Mouse (Mus musculus) kidney, adult 8-10 months (tissue): ENCODE measurements at regions not wholly inside any gene's neighbourhood (a gene's known extent, or its start where the extent isn't known, plus 50 kb on each side); places are given as distances from the start of the nearest gene placed in this dataset.

Source experiments
- DNase-seq, 2 experiments: peaks; one replicate each; pipeline ENCODE4 v3.0.0; 2022

DNA sequence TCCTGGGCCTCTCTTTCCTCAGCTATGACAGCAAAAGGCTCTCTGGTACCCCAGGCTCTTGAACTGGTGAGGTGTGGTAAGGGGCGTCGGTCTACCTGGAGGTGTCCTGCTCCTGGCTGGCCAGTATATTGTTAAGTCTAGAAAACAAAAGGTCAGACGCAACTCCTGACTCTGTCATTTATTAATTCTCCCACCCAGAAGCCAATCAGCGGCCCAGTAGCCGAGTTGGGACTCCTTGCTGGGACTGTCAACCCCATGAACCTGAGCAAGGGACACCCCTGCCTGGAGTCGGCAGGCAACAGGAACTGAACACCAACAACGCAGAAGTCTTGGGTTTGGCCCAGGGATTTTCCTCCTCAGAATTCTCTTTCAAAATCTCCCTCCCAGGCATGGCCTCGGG lies 71.1 kb upstream of the Tle3 start:
- no peak for DNase-seq

DNA sequence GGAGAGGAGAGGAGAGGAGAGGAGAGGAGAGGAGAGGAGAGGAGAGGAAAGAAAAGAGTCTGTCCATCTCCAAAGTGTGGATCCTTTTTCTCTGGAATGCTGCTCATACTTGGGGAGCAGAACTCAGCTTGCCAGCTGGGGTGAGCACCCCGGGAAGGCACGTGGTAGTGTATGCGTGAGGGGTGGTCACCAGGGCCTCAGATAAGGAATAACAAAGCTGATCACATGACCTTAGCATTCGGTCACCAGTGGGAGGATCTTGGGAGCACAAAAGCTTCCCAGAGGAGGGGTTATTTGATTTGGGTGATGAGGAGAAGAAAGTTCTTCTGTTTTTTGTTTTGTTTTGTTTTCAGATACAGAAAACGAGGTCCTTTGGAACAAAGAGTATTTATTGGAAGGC lies 69.4 kb upstream of the Tle3 start:
- no peak for DNase-seq

DNA sequence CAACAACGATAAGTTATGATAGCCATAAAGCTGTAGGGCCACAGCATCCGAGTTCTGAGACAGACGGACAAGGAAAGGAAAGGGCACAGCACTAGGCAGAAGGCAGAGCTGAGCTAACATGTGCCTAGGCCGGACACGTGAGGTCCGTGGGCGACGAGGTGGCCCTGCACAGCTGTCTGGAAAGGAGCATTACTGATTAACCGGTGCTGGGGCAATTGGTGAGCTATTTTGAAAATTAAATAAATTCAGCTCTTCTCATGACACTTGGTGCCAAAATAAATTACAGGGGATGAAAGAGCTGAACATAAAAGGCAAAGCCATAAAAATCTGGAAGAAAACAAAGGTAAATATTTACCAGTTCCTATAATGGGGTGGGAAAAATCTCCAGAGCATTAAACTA lies 65.9 kb upstream of the Tle3 start:
- DNase-seq: peak; percentile 90 to 93

DNA sequence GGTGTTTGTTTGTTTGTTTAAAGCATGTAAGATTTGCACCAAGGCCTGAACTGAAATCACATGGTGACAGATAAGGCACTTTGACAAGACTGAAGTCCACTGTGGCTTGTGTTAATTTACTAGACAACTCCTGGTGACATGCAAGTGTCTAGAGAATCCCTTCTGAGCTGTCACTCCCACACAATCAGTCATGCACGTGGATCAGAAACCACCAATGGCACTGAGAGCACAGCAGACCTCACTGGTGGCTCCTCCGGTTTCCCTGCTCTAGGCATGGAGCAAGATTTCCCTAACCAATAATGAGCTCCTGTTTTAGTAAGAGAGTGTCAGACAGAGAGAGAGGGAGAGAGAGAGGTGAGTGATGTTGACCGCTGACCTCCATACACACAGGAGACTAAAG lies 63.1 kb upstream of the Tle3 start:
- DNase-seq: no peak

DNA sequence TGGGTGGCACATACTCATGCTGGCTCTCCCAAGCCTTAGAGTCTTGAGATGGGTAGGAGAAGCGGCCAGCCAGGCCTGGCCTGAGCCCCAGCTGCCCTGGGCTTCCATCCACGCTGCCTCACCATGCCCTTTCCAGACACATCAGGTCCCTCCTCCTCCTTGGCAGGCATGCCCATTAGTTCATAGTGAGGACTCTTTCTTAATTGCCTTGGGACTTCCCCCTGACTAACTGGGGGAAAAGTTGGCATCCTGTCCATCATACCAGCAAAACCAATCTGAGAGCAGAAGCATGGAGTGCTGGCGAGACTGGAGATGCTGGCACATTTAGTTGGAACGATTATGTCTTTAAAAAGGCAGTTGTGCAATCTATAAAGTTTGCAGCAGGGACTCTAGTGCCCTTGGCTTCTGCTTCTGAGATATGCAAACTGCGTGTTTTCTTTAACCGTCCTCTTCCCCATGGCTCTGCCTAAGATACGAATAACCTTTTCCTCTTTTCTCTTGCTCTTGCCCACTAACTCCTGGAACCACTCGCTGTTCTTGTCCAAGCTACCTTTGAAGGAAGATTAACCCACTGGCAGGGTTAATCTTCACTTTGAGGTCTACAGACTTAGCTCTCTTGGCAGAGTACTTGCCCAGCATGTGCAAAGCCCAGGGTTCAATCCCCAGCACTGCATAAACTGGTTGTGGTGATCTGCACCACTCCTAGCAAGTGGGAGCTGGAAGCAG lies 62.2 kb upstream of the Tle3 start:
- peak; percentile 43 to 57 for DNase-seq

DNA sequence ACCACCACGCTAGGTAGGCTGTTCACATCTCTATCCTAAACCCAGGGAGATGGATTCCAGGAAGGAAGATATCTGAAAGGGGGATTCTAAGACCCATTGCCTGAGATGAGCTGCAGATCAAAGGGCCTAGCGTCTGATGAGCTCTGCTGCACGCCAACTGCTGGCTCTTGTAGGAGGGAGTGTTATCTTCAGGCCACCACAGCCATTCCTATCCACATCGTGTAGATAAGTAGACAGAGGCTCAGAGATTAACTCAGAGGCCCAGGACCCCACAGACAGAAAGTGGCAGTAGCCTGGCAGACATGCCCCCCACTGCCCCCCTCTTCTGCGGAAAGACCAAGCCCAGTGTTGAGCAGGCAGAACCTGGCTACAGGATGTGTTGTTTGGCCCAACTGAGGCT lies 61.6 kb upstream of the Tle3 start:
- DNase-seq: no peak

DNA sequence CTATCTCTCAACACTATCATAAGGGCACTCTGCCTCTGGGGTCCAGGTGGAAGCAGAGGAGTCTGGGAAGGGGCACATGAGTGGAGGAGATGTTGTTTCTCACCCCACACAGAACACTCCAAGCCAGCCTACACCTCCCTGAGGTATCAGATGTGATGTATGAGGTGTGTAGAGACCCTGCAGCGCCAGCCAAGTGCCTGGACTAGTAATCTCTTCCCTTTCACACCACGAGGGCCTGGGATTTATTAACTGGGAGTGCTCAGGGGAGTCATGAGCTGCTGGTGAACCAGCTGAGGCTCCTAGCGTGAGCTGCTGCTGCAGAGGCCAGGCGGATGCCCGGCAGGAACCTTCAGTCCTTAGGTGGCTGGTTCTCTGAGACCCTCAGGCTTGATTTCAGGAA lies 60.6 kb upstream of the Tle3 start:
- no peak for DNase-seq

DNA sequence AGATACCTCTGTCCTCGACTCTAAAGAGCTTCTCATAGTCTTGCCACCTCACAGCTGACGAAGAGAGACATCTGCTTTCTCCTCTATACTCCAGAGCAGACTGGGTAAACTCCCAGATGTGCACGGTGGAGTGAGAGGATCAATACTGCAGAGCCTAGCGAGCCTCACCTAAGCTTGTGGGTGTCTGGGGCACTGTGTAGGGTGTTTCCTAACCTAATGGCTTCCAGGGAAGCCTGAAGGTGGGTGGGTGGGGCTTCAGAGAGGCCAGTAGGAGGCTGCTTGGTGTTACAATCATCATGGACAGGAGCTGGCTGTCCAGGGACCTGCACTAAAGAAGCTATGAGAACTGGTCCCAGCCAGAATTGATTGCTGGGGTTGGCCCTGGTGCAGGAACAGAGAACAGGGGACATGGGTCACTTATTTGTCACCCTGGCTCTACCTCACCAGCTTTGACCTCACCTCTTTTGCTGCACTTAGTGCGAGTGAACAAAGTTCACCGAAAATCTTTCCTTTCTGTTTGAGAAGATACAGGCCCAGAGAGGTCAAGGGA lies 57.5 kb upstream of the Tle3 start:
- DNase-seq: no peak

DNA sequence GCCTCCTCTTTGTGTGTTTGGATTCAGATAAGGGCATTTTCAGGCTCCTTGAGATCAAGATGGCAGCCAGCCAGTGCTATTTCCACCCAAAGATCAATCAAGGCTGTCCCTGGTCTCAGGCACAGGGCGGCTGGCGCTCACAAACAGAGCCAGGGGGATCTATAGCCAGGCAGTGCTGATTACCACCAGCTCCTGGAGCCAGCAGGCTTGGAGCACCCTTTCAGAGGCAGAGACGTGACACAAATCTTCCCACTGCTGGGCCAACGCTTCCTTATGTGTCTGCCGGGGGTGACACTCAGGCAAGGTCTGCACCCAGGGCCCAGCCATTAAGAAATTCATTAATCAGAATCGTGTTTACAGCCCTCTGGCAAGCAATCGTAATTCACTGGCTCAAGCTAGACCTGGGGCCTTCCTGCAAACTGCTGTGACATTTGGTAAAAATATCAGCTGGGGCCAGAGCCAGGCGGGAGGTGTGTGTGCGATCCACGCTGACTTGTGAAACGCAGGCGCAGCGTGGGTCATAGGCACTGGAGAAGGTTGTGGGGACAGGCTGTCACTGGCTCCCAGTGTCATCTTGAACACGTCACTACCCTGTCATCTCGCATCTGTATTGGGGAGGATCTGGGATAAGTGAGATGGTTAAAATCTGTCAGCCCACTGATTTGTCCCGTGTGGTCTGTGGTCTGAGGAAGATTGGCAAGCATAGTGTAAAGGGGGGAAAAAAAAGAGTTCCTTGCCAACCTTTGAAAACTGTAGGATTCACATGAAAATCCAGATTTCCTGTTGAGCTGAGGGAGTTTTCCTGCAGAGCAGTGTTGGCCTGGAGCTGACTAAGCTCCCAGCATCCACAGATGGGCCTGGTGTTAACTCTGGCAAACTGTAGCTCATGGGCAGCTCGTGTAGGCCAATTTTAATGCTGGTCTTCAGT lies 56.5 kb upstream of the Tle3 start:
- peak; percentile 63 to 65 for DNase-seq

DNA sequence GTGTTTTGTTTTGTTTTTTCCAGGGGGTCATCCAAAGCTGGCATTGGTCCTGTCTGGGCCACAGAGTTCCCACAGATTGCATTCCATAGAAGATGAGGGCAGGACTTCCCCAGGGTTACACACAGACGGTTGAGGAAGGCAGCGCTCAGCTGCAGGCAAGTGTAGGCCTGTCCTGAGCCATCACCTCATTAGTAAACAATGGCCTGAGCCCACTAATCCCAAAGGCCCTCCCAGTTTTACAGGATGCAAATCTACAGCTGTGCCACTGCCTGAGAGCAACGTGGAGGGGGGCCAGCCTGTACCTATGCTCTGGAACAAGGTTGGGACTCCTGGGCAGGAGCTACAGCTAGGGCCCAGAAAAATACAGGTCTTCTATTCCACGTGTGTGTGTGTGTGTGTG lies 55.7 kb upstream of the Tle3 start:
- DNase-seq: no peak

DNA sequence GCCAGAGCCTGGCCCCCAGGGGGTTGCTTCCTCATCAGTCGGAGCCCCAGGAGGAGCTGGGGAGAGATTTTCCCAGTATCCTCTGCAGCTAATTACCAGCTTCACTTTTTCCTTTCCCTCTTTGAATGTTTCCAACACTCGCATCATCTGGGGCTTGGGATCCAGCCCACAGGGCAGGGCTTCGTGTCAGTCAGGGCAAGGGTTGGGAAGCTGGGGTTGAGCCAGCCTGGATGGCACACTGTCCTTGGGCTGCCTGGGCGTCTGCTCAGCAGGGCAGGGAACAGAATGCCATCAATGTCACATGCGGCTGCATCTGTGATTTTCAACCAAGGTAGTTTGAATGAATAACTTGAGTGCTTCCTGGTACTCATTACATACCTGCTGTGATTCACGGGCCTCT lies 52.4 kb upstream of the Tle3 start:
- peak; percentile 65 to 78 for DNase-seq

DNA sequence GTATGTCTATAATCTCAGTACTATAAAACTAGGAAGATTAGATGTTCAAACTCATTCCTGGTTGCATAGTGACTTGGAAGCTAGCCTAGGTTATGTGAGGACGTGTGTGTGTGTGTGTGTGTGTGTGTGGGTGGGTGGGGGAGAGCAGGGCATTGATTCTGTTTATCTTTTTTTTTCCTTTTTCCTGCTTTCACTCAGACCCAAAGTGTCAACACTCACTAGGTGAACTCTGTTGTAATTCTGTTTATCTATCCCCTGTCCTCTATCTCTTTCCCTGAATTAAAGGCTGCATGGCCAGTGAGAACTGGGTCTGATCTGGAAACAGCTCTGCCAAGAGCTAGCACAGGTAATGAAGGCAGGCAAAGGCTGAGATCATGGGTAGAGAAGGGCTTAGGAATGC lies 50.9 kb upstream of the Tle3 start:
- DNase-seq: no peak

DNA sequence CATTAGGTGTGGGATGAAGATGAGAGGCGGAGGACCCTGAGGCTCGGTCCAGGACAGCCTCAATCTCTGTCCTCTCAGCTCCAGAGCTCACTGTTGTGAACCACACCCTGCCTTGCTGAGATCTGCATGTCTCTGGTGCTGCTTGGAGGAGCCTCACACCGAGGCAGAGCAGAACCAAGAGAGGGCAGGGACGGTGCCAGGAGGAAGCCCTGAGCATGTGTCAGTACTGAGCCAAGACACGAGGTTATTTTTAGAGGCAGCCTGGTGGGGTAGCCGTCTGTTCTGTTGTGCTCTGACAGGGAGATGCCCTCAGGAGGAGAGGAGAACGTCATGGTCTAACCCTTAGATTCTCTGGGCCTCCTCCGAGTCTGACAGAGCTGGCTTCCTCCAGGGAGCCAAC lies 50.3 kb upstream of the Tle3 start:
- DNase-seq: no peak

DNA sequence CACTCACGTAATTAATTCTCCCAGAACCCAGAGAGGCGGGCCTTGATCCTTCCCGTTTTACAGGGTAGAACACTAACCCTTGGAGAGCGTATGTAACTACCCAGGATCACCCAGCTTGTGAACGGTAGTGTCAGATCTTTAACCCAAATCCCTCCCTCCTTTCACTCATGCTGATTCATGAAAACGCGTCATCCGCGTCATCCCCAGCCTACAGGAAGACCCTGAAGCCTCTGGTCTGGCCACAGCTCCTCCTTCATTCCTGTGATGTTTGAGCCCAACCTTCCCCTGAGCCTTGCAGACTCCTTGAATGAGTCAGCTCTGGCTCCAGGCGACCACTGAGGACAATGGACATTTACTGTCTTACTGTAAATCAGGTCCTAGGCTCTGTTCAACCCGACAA lies 49.8 kb upstream of the Tle3 start:
- DNase-seq: no peak
